Mouse (Mus musculus): Measurements from ENCODE around the gene Ikbke.

GRCm38 (mm10) chr1:131259632-131260308 lies 19.6 kb downstream of the Ikbke start:
- TF ChIP-seq CTCF (IDR thresholded peaks at IDR 0.05; ENCODE audit: low read depth, low read length) (no peak), POLR2A (IDR thresholded peaks at IDR 0.05; ENCODE audit: extremely low read depth, insufficient read depth, low read length) (no peak)
